Mouse (Mus musculus): ENCODE results near the gene Prss32.
A peak's percentile ranks its signal among the peaks of the same experiment; 100 is the strongest.
"Not testable (repeated sequence)": the region's sequence is repeated elsewhere in the genome, so short reads cannot be mapped to it uniquely, and the experiment has no call there.

The Prss32 gene

DNA sequence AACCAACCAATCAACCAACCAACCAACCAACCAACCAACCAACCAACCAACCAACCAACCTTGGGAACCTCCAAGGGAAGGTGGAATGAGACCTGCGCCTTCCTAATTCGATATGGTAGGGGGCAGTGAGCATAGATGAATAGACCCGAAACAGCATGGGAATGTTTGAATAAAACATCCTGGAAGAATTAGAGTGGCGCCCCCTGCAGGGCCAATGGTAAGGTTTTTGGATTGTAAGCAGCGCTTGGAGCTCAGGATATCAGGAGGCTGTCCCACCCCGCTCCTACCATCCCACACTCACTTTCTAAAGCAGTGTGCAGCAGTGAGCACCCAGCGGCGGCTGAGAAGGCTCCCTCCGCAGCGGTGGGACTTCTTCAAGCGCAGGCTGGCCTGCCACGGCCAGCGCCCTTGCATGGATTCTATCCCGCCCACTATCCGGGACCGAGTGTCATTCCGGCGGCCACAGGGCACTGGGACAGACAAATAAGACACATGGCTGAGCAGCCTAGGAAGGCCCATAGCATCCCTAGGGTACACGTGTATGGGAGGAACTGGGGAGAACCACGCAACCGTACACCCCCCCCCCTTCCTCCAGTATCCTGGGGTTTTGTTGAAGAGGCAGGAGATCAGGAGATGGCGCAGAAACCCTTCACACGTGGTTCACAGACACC lies 379 bp upstream of the Prss32 start:
- DNase-seq = peak; percentile 25

DNA sequence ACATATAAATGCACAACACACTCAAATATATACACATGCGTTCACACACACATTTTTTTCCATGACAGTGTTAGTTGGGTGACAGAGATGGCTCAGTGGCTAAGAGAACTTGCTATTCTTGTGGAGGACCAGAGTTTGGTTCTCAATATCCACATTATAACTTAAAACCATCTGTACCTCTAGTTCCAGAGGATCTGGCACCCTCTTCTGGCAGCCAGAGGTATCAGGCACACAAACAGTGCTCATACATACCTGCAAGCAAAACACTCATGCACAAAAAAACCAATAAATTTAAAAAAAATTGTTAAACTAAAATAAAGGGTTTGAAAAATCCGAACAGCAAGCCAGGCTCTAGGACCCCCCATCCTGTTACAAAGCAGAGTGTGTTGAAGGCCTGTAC lies 6.4 kb downstream of the Prss32 start:
- DNase-seq = no peak

DNA sequence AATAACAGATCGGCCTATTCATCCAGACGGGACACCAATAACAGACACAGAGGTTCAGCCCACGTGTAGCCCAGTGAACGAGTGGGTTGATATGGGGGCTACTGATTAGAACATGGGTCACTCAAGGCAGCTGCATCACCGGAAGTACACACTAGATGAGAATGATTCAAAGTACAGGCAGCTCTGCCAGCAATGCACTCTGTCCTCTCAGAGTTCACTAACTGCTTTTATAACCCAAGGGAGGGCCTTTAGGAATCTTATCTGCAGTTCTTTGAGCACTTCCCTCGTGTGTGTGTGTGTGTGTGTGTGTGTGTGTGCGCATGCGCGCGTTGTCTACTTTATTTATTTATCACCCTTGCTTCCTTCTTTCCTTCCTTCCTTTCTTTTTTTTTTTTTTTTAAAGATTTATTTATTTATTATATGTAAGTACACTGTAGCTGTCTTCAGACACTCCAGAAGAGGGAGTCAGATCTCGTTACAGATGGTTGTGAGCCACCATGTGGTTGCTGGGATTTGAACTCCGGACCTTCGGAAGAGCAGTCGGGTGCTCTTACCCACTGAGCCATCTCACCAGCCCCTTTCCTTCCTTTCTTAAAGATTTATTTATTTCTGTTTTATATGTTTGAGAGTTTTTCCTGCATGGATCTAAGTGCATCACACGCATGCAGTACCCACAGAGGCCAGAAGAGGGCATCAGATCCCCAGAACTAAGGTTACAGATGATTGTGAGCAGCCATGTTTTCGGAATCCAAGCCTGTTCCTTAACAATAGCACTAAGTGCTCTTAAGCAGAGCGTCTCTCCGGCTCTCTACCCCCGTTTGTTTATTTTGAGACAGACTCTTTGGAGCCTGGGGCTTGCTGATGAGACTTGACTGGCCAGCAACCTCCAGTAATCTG lies 7.4 kb downstream of the Prss32 start:
- peak; percentile 76 for DNase-seq

DNA sequence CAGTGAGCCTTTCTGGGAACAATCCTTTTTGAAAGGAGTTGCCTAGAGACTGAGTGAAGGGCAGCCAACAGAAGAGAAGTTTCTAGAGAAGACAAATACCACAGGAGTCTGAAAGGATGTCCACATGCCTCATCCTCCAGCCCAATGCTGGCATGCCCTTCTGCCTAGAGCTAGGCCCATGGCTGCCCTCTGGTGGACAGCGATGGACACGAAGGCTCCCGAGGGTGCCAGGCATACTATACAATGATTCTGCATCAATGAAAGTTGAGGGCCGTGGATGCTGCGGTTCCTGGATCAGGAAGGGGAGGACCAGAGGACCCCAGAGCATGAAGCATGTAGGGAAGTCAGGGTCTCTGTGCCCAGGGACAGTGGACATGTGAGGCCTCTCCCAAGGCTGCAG lies 9.6 kb downstream of the Prss32 start:
- DNase-seq = peak; percentile 70

DNA sequence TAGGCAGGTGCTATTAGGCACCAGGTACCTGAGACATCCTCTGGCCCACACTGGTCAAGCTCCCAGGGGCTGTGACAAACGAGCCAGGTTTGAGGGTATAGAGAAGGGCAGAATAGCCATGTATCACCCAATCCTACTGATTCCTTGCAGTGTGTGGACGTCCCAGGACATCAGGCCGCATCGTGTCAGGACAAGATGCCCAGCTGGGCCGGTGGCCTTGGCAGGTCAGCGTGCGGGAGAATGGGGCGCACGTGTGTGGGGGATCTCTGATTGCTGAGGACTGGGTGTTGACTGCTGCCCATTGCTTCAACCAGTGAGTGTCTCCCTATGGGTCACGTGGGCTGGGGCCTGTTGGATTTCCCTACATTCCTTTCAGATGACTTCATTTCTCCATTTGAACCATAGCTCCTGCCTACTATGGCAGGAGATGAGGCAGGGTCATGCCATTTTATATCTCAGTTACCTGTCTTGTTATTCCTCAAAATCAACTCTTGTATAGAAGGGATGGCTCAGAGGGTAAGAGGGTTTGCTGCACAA lies 10.6 kb downstream of the Prss32 start:
- DNase-seq = no peak

DNA sequence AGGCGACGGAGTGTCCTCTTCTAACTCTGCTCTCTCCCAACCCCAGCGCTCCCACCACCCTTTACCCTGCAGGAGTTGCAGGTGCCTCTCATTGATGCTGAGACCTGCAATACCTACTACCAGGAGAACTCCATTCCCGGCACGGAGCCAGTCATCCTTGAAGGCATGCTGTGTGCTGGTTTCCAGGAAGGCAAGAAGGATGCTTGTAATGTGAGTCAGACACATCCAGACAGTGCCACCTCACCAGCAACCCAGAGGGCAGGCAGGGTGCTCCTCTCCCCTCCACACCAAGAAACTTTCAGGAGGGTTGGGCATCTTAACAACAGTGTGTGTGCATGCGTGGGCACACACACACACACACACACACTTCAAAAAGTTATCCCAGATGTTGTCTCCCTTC lies 13.5 kb downstream of the Prss32 start:
- no peak for DNase-seq

DNA sequence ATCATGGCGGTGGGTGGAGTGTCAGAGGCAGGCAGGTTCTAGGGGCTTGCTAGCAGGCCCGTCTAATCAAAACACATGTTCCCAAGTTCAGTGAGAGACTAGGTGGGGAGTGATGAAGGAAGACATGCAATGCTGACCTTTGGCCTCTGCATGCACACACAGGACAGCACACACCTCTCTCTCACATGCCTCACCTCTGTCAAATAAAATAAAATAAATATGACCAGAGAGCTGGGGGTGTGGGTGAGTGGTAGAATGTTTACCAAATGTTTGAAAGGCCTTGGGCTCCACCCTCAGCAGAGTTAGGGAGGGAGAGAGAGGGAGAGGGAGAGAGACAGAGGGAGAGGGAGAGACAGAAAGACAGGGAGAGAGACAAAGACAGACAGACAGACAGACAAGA lies 14.3 kb downstream of the Prss32 start:
- no peak for DNase-seq

DNA sequence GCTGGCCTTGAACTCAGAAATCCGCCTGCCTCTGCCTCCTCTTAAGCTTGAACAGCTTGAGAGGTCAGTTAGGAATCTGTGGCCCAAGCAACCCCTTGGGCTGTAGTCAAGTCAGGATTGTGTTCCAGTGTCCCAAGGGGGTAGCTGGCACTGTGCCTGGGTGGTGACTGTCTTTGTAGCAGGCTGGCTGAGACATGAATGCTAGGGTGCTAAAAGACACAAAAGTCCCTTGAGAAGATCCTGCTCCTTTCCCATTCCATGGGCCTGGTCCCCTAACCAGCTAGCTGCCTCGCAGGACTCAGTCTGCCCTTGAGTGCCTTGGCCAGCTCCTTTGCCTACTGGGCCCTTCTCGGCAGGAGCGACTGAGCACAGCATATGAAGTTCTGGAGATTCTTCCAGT lies 19.3 kb downstream of the Prss32 start:
- DNase-seq = no peak

DNA sequence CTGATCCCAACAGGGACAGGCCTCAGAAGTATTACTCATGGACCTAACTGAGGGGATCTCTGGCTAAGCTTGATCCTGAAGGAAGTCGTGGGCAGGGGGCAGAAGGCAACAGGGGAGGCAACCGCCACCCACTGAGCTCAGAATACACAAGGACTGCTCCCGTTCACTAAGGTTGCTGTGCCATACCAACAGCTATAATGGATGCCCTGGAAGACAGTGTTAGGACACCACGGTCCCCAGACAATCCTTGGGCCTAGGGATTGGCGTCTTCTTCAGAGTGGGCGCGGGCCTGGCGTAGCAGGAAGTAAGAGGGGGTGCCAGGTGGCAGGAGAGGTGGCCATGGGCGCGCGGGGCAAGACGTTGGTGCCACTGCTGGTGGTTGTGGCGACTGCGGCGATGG lies 24.1 kb downstream of the Prss32 start, which contains the start of gene Prss21:
Gene Prss21 (plus strand): TSS at position 301 of the 400 bp plus-strand sequence.
- no peak for DNase-seq

DNA sequence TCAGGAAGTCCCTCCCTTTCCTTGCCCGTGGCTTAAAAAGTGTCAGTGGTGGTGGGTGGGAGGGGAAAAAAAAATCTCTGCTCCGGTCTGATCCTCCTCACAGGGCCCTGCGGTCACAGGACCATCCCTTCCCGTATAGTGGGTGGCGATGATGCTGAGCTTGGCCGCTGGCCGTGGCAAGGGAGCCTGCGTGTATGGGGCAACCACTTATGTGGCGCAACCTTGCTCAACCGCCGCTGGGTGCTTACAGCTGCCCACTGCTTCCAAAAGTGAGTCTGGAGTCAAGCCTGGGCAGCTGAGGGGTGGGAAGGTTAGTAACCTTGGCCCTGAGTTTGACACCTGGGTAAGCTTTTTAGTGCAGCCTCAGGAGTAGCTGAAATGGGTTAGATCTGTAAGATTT lies 24.9 kb downstream of the Prss32 start:
- DNase-seq = no peak

DNA sequence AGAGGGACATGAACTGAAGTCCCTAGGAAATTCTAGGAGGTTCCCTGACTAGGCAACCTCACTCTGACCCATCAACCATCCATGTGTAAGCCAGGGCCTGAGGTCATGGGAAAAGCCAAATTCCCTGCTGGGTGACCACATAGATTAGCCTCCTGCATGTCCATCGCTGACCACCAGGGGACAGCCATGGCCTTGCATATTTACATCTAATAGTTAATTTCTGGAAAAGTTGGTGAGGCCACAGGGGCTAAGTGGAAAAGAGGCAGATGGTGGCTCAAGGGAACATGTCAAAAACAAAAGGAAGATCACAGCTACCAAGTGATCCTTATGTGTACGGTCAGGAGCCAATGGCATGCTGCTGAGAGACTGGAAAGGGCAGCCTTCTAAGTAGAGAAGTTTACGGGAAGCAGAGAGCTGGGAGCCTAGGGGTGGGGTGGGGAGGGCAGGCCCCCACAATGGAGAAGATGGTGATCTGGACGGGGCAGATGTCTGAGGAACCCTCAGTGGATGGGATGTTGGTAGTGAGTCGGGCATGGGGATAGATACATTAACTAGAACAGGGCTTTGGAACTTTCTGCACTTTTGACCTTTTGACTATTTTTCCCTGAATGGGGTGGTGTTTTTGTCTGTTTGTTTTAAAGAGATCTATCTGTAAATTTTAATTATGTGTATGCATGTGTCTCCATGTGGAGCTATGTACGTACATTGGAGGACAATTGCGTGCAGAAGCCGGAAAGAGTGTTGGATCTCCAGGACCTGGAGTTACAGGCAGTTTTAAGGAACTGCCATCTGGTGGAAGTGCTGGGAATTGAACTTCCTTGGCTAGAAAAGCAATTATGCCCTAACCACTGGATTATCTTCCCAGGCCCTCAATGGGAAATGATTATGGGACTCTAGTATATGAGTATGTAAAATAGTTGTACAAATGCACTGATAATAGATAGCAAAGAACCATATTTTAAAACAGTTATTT lies 30.5 kb downstream of the Prss32 start:
- DNase-seq = peak; percentile 75

DNA sequence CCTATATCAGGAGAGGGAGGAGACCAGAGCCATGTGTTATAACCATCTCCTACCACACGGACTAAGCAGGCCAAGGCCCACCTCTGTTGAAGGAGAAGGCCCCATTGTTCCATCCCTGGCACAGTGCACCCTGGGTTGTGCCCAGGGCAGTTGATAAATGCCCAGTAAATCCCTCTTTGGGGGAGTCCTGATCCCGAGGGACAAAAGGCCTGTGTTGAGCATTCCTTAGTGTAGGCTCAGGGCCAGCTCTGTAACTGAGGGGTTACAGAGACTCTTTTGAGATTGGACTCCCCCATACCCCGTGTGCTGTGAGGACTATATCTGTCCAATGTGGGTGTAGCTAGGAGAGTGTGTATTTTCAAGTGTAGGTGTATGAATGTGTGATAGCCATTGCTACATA lies 33.1 kb downstream of the Prss32 start:
- DNase-seq = no peak

DNA sequence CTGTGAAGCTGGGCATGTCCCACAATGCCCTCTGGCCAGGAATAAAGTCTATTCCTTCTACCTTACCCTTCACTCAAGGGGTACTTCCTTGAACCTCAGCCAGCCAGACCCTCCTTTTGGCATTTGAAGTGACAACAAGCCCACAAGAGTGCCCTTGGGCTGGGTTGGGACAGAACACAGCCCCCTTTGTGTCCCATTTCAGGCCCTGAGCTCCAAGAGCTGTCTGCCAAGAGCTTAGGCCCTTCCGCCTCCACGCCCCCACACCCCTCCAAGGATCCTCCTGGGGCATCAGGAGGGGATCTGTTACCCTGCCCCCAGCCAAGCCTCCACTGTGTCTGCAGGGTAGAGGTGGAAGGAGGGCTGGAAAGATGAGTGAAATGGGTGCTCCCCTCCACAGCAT lies 33.5 kb downstream of the Prss32 start:
- DNase-seq = no peak

DNA sequence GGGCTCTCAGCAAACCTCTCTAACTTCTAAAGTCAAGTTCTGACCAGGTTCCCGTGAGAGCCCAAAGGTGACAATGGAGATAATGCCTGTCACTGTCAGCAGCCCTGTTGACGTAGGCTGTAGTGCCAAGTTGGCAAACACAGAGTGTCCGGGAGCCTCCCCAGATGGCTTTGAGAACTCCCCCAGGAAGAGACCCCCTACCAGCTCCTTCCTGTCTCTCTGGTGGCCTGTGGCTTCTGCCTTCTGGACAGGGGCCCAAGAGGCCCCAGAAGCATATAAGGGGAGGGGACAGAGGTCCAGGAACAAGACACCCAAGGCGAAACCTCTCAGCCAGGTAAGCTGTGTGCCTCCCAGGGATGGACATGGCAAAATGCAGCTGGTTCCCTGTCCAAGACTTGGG lies 36.9 kb downstream of the Prss32 start, which contains the start of the genes Dcpp1 and Dcpp2:
Gene Dcpp1 (plus strand): TSS at position 301 of the 400 bp plus-strand sequence.
Gene Dcpp2 (plus strand): TSS at position 305 of the 400 bp plus-strand sequence.
- not testable (repeated sequence) for DNase-seq

All from embryo, embryonic 11 days (tissue).